Mouse (Mus musculus) E14TG2a.4 (cell line): ENCODE data around the gene Upf3b.
"Not testable (repeated sequence)": the region's sequence is repeated elsewhere in the genome, so short reads cannot be mapped to it uniquely, and the experiment has no call there.

Experiments used
- H3K27me3 ChIP-seq: 2 replicates; pipeline ENCODE4 v1.6.1; 2014; ENCODE audit warnings: low read length, control low read depth; ENCODE audit not compliant: insufficient read depth
- H3K36me3 ChIP-seq: 2 replicates; pipeline ENCODE4 v1.6.1; 2014; ENCODE audit warnings: low read length, control low read depth; ENCODE audit not compliant: insufficient read depth
- H3K4me1 ChIP-seq: replicated peaks from 2 replicates; pipeline ENCODE4 v1.6.1; 2014; ENCODE audit warnings: low read depth, low read length, control low read depth
- H3K4me3 ChIP-seq: replicated peaks from 2 replicates; pipeline ENCODE4 v1.5.1; 2014; ENCODE audit warnings: mild to moderate bottlenecking, low read length
- H3K9me3 ChIP-seq: 2 replicates; pipeline ENCODE4 v1.6.1; 2014; ENCODE audit warnings: low read length, control low read depth
- CTCF ChIP-seq: conservative IDR thresholded peaks from 2 replicates; pipeline ENCODE4 v1.5.1; 2014; ENCODE audit warnings: low read length
- NANOG ChIP-seq: IDR thresholded peaks from 2 replicates; pipeline ENCODE4 v1.6.1; 2014; ENCODE audit warnings: borderline replicate concordance, low read length, mixed read lengths
- POU5F1 ChIP-seq: IDR thresholded peaks from 2 replicates; pipeline ENCODE4 v1.6.1; 2014; ENCODE audit warnings: low read length, borderline replicate concordance

Gene Upf3b

GRCm38 (mm10) chrX:37088778-37089177 is 21.3 kb downstream of the Upf3b start:
- no peaks in the 10 kb centered on the region for H3K27me3 ChIP-seq
- H3K36me3 ChIP-seq = peaks cover 29% of the 10 kb centered on the region
- H3K4me1 ChIP-seq = peaks cover 10% of the 10 kb centered on the region; the same call in 1 of the 2 replicates
- H3K9me3 ChIP-seq = no peaks in the 10 kb centered on the region
- TF ChIP-seq POU5F1 (no peak), CTCF (no peak), NANOG (no peak)
- no peak overlapping the region for H3K4me3 ChIP-seq

DNA sequence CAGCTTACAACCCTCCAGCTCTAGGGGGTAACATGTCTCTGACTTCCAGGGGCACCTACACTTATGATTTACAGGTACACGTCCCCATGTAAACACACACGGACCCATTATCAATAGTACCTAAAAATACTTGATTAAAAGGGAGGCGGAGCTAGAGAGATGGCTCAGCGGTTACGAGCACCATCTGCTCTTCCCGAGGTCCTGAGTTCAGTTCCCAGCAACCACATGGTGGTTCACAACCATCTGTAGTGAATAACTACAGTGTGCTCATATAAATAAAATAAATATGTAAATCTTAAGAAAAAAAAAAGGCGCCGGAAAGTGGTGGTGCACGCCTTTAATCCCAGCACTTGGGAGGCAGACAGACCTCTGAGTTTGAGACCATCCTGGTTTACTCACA is 24.5 kb downstream of the Upf3b start:
- TF ChIP-seq POU5F1 = no peak
- TF ChIP-seq CTCF = no peak
- TF ChIP-seq NANOG = no peak
- Histone ChIP-seq H3K4me3 (peak overlapping the region; percentile 89), H3K9me3 (no peaks in the 10 kb centered on the region), H3K4me1 (peaks cover 10% of the 10 kb centered on the region; the same call in 1 of the 2 replicates), H3K27me3 (no peaks in the 10 kb centered on the region), H3K36me3 (peaks cover 33% of the 10 kb centered on the region)

- TF ChIP-seq NANOG (no peak), CTCF (no peak), POU5F1 (no peak)
- H3K4me1 ChIP-seq = peaks cover 11% of the 10 kb centered on the region; the same call in 1 of the 2 replicates
- H3K27me3 ChIP-seq = no peaks in the 10 kb centered on the region
- no peaks in the 10 kb centered on the region for H3K9me3 ChIP-seq
- peak within 1 kb of the TSS; percentile 89 for H3K4me3 ChIP-seq
- H3K36me3 ChIP-seq = peaks cover 34% of the 10 kb centered on the region
Observed at GRCm38 (mm10) chrX:37084927-37085660, 25.0 kb downstream of the Upf3b start, which contains the start of gene Rpl39. TSS of gene Rpl39 (minus strand) at chrX:37085402.

- Histone ChIP-seq H3K36me3 (peaks cover 34% of the 10 kb centered on the region), H3K27me3 (no peaks in the 10 kb centered on the region), H3K4me3 (peak overlapping the region; percentile 89), H3K4me1 (peaks cover 16% of the 10 kb centered on the region; the same call in 1 of the 2 replicates), H3K9me3 (no peaks in the 10 kb centered on the region)
- TF ChIP-seq POU5F1 = no peak
Observed at GRCm38 (mm10) chrX:37084318-37084926, 25.7 kb downstream of the Upf3b start.

DNA sequence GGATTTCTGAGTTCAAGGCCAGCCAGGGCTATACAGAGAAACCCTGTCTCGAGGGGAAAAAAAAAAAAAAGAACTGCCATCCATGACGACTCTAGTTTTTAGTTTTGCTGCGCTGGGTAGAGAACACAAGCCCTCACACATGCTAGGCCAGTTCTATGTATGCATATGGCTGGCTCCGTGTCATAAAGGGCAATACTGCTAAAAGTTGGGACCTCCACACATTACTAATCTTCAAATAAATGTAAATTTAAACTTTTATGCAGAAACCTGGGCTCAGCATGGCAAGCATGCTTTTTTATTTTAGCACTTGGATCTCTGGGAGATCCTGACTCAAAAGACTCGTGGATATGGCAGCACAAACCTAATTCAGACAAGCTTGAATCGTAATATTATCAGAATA is 28.9 kb downstream of the Upf3b start:
- peaks cover 34% of the 10 kb centered on the region for H3K36me3 ChIP-seq
- H3K27me3 ChIP-seq = no peaks in the 10 kb centered on the region
- H3K4me3 ChIP-seq = no peak overlapping the region
- no peaks in the 10 kb centered on the region for H3K9me3 ChIP-seq
- TF ChIP-seq CTCF (no peak), POU5F1 (no peak), NANOG (no peak)
- peaks cover 21% of the 10 kb centered on the region for H3K4me1 ChIP-seq

- not testable (repeated sequence) for H3K9me3 ChIP-seq, H3K4me3 ChIP-seq, H3K27me3 ChIP-seq
- H3K36me3 ChIP-seq = peaks cover 34% of the 10 kb centered on the region
- H3K4me1 ChIP-seq = peaks cover 19% of the 10 kb centered on the region
Observed at GRCm38 (mm10) chrX:37080345-37080744, 29.8 kb downstream of the Upf3b start.

DNA sequence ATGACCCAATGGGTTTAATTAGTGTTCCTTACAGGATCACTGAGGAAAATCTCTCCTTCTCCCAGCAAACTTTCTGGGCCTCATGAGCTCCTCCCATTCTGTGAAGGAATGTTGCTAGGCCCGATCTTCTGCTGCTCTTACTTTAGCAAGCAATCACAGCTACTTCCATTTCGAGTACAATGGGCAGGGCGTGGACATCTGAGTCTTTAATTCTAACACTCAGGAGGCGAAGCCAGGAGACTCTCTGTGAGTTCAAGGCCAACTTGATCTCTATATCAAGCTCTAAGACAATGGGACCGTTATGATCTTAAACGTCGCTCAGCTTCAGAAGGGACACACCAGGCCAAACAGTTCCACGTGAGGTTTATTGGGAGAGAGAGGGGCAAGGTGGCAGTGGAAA is 33.5 kb downstream of the Upf3b start:
- Histone ChIP-seq H3K9me3 (no peaks in the 10 kb centered on the region), H3K27me3 (no peaks in the 10 kb centered on the region)
- peak; percentile 43; the same call in 1 of the 2 replicates for TF ChIP-seq NANOG
- no peak for TF ChIP-seq POU5F1
- no peak for TF ChIP-seq CTCF

GRCm38 (mm10) chrX:37074262-37074892 is 35.7 kb downstream of the Upf3b start:
- no peaks in the 10 kb centered on the region for H3K36me3 ChIP-seq
- H3K27me3 ChIP-seq = no peaks in the 10 kb centered on the region
- no peak overlapping the region for H3K4me3 ChIP-seq
- no peak for TF ChIP-seq POU5F1
- peak; percentile 81 for TF ChIP-seq CTCF
- no peaks in the 10 kb centered on the region for H3K9me3 ChIP-seq
- peaks cover 19% of the 10 kb centered on the region for H3K4me1 ChIP-seq

More for the DNA sequence above, 33.5 kb downstream of the Upf3b start:
- Histone ChIP-seq H3K36me3 (peaks cover 7% of the 10 kb centered on the region), H3K4me1 (peaks cover 25% of the 10 kb centered on the region), H3K4me3 (no peak overlapping the region)

GRCm38 (mm10) chrX:37068766-37069165 is 41.4 kb downstream of the Upf3b start:
- TF ChIP-seq POU5F1 (no peak), NANOG (no peak), CTCF (no peak)
- H3K9me3 ChIP-seq = no peaks in the 10 kb centered on the region
- H3K4me3 ChIP-seq = no peak overlapping the region
- no peaks in the 10 kb centered on the region for H3K27me3 ChIP-seq
- no peaks in the 10 kb centered on the region for H3K4me1 ChIP-seq
- H3K36me3 ChIP-seq = no peaks in the 10 kb centered on the region
